Mouse (Mus musculus) megakaryocyte, adult 5-6 weeks (primary cell): ENCODE data around the gene Cdk12. TPM values are rescaled to one million over a fixed set of nuclear protein-coding genes. Genes with fewer than 3 reads are reported as not detected.

Source experiments
- ATAC-seq: 2 replicates; pipeline ENCODE4 v1.8.0; 2016; ENCODE audit warnings: mild to moderate bottlenecking, inconsistent platforms; ENCODE audit not compliant: poor library complexity, severe bottlenecking
- total RNA-seq, 2 experiments: library from RNA; stranded (forward) in 1 of 2; stranded (reverse) in 1 of 2; fragments of 153-499, 151-499 nt in 1 of 2; fragments of 221-1000, 200-1000 nt in 1 of 2; gene quantifications; 2 replicates each; pipeline versions ENCODE4 v1.2.3 to v1.2.4; 2015 to 2017

Cdk12 gene
- total RNA-seq, 2 experiments from 2014 or later: 40.6 to 50.2 TPM

GRCm38 (mm10) chr11:98253807-98254206 lies 50.9 kb downstream of the Cdk12 start:
- ATAC-seq: no peak

- ATAC-seq: no peak
Observed at GRCm38 (mm10) chr11:98260706-98261479, 58.0 kb downstream of the Cdk12 start.

- peak; percentile 60 for ATAC-seq
Observed at GRCm38 (mm10) chr11:98265039-98265438, 62.2 kb downstream of the Cdk12 start.

GRCm38 (mm10) chr11:98265891-98266290 lies 63.0 kb downstream of the Cdk12 start:
- no peak for ATAC-seq

GRCm38 (mm10) chr11:98266699-98267402 lies 64.0 kb downstream of the Cdk12 start:
- no peak for ATAC-seq

GRCm38 (mm10) chr11:98270066-98270465 lies 67.2 kb downstream of the Cdk12 start:
- ATAC-seq: no peak

- ATAC-seq: no peak
Observed at GRCm38 (mm10) chr11:98270466-98270865, 67.6 kb downstream of the Cdk12 start.

- no peak for ATAC-seq
Observed at GRCm38 (mm10) chr11:98283740-98284139, 80.9 kb downstream of the Cdk12 start.

GRCm38 (mm10) chr11:98284230-98284629 lies 81.4 kb downstream of the Cdk12 start:
- ATAC-seq: no peak

GRCm38 (mm10) chr11:98285368-98285767 lies 82.5 kb downstream of the Cdk12 start:
- no peak for ATAC-seq

- no peak for ATAC-seq
Observed at GRCm38 (mm10) chr11:98287531-98287930, 84.7 kb downstream of the Cdk12 start.

GRCm38 (mm10) chr11:98287961-98288360 lies 85.1 kb downstream of the Cdk12 start:
- no peak for ATAC-seq

GRCm38 (mm10) chr11:98289873-98290272 lies 87.0 kb downstream of the Cdk12 start:
- no peak for ATAC-seq

- no peak for ATAC-seq
Observed at GRCm38 (mm10) chr11:98290906-98291305, 88.0 kb downstream of the Cdk12 start.

GRCm38 (mm10) chr11:98293070-98293469 lies 90.2 kb downstream of the Cdk12 start:
- ATAC-seq: no peak

- ATAC-seq: peak; percentile 40; the same call in 1 of the 2 replicates
Observed at GRCm38 (mm10) chr11:98294188-98295012, 91.5 kb downstream of the Cdk12 start.

- no peak for ATAC-seq
Observed at GRCm38 (mm10) chr11:98295013-98295585, 92.2 kb downstream of the Cdk12 start.

- no peak for ATAC-seq
Observed at GRCm38 (mm10) chr11:98296277-98296676, 93.4 kb downstream of the Cdk12 start.

GRCm38 (mm10) chr11:98296916-98297315 lies 94.1 kb downstream of the Cdk12 start:
- ATAC-seq: no peak

- no peak for ATAC-seq
Observed at GRCm38 (mm10) chr11:98297778-98298177, 94.9 kb downstream of the Cdk12 start.
